Mouse (Mus musculus) liver, embryonic 12.5 days (tissue): ENCODE measurements around the gene Uba5. TPM values are rescaled to one million over a fixed set of nuclear protein-coding genes. Genes with fewer than 3 reads are reported as not detected.

Experiments used
- ATAC-seq: fragments of 200-750 bp; cut with Nextera tagmentation; 2 replicates; pipeline ENCODE4 v1.8.0; 2017; ENCODE audit warnings: moderate number of reproducible peaks, mild to moderate bottlenecking, moderate library complexity
- H3K27ac ChIP-seq: fragments of 300-500 bp; sonication (generic); 2 replicates; pipeline ENCODE4 v1.5.1; 2016; ENCODE audit warnings: mild to moderate bottlenecking
- H3K27me3 ChIP-seq: fragments of 300-500 bp; sonication (generic); replicated peaks from 2 replicates; pipeline ENCODE4 v1.6.1; 2016; ENCODE audit warnings: mild to moderate bottlenecking, moderate library complexity
- H3K36me3 ChIP-seq: fragments of 300-500 bp; sonication (generic); 2 replicates; pipeline ENCODE4 v1.6.1; 2016; ENCODE audit warnings: mild to moderate bottlenecking, moderate library complexity
- H3K4me1 ChIP-seq: fragments of 300-500 bp; sonication (generic); 2 replicates; pipeline ENCODE4 v1.6.1; 2016
- H3K4me2 ChIP-seq: fragments of 300-500 bp; sonication (generic); 2 replicates; pipeline ENCODE4 v1.6.1; 2016; ENCODE audit warnings: mild to moderate bottlenecking, moderate library complexity
- H3K4me3 ChIP-seq: fragments of 300-500 bp; sonication (generic); 2 replicates; pipeline ENCODE4 v1.5.1; 2016; ENCODE audit warnings: mild to moderate bottlenecking, moderate library complexity
- H3K9ac ChIP-seq: fragments of 300-500 bp; sonication (generic); 2 replicates; pipeline ENCODE4 v1.6.1; 2016; ENCODE audit warnings: mild to moderate bottlenecking, moderate library complexity
- H3K9me3 ChIP-seq: fragments of 300-500 bp; sonication (generic); replicated peaks from 2 replicates; pipeline ENCODE4 v1.6.1; 2016; ENCODE audit warnings: mild to moderate bottlenecking, moderate library complexity
- WGBS: fragments of 180-500 bp; shearing (Covaris S2); methylation state at CpG from one replicate; pipeline ENCODE4 v1.1.7; 2016; ENCODE audit not compliant: insufficient replicate concordance; 5-methylcytosine and 5-hydroxymethylcytosine counted together
- polyA plus RNA-seq: library from polyadenylated mRNA; unstranded; fragments of >200 nt; fragmentation: Nextera tagmentation; extraction: Ambion mirVana; gene quantifications from 2 replicates; pipeline ENCODE4 v1.2.1, GENCODE M21; 2016

The Uba5 gene
- polyA plus RNA-seq, 1 experiment from 2014 or later: 28.4 TPM

- Histone ChIP-seq H3K9ac (peak overlapping the region; percentile 63; the same call in 1 of the 2 replicates), H3K4me3 (peak overlapping the region; percentile 66), H3K36me3 (no peaks in the 10 kb centered on the region), H3K4me1 (peaks cover 17% of the 10 kb centered on the region), H3K9me3 (no peaks in the 10 kb centered on the region), H3K27me3 (peaks cover 15% of the 10 kb centered on the region), H3K4me2 (peak overlapping the region; percentile 91), H3K27ac (0 out of 2 replicates have a peak overlapping the region, but pooled peaks have one; percentile 45)
- peak; percentile 1 for ATAC-seq
- 1% methylated on average over 37 of the region's 37 CpGs for WGBS
Observed at GRCm38 (mm10) chr9:104002913-104003330, 60.0 kb downstream of the Uba5 start.

GRCm38 (mm10) chr9:104001921-104002859 is 60.7 kb downstream of the Uba5 start, which contains the start of gene Nphp3:
Gene Nphp3, plus strand, starts transcription at chr9:104002544.
- Histone ChIP-seq H3K4me2 (peak within 1 kb of the TSS; percentile 91), H3K9ac (peak within 1 kb of the TSS; percentile 63; the same call in 1 of the 2 replicates), H3K9me3 (no peaks in the 10 kb centered on the region), H3K27me3 (peaks cover 15% of the 10 kb centered on the region), H3K27ac (peak within 1 kb of the TSS; percentile 68), H3K4me1 (peaks cover 17% of the 10 kb centered on the region), H3K4me3 (peak within 1 kb of the TSS; percentile 66), H3K36me3 (no peaks in the 10 kb centered on the region)
- peak; percentile 95 for ATAC-seq
- 1% methylated on average over 55 of the region's 55 CpGs for WGBS

GRCm38 (mm10) chr9:104000601-104001000 is 62.3 kb downstream of the Uba5 start:
- Histone ChIP-seq H3K27me3 (peaks cover 15% of the 10 kb centered on the region), H3K4me1 (peaks cover 17% of the 10 kb centered on the region), H3K4me2 (no peak overlapping the region), H3K36me3 (no peaks in the 10 kb centered on the region), H3K9me3 (no peaks in the 10 kb centered on the region), H3K9ac (no peak overlapping the region), H3K27ac (no peak overlapping the region), H3K4me3 (no peak overlapping the region)
- WGBS: 23% methylated on average over 3 of the region's 3 CpGs
- no peak for ATAC-seq

Other genes with a start within 250 kb of the Uba5 start
- 2.3 TPM in 2 replicates for gene Nphp3, start 60.6 kb downstream of the Uba5 start, polyA plus RNA-seq
- gene Gm28305, start 22.5 kb downstream of the Uba5 start, polyA plus RNA-seq: not detected in 2 replicates
- 10.5 and 11.5 TPM in 2 replicates for gene Acad11, start 243 bp upstream of the Uba5 start, polyA plus RNA-seq
- 0.66 TPM in 2 replicates for gene Ackr4, start 63.8 kb upstream of the Uba5 start, polyA plus RNA-seq
- 11.6 and 12.1 TPM in 2 replicates for gene Dnajc13, start 199.8 kb upstream of the Uba5 start, polyA plus RNA-seq